Mouse (Mus musculus) c-Kit-positive CD71-positive TER-119-negative erythroid progenitor cells, embryonic 14.5 days (primary cell): Measurements from ENCODE around the gene Crybb3.
"Not testable (repeated sequence)": the region's sequence is repeated elsewhere in the genome, so short reads cannot be mapped to it uniquely, and the experiment has no call there.

Source experiments
- DNase-seq: peaks from one replicate; pipeline ENCODE4 v3.0.0-alpha.2; 2013; ENCODE audit warnings: low read depth

Crybb3 gene

DNA sequence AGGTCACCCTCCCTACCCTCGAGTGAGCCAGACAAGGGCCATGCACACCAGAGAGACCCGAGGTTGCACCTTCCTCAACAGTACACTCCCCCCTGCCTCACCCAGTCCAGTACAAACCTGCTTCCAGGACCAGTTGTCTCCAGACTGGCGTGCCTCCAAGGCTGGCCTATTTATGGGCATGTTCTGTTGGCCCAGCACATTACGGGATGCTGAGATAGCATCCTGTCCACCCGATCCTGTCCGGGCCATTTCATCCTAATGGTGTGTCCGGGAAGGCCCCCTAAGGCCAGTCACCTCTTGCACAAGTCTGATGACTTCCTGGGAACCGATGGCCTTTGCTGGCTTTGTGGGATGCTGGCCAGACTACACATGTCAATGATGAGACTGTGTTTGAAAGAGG lies at the start of gene Crybb3:
Crybb3 (minus strand) TSS at position 146 of the 400 bp plus-strand sequence.
- DNase-seq = no peak

DNA sequence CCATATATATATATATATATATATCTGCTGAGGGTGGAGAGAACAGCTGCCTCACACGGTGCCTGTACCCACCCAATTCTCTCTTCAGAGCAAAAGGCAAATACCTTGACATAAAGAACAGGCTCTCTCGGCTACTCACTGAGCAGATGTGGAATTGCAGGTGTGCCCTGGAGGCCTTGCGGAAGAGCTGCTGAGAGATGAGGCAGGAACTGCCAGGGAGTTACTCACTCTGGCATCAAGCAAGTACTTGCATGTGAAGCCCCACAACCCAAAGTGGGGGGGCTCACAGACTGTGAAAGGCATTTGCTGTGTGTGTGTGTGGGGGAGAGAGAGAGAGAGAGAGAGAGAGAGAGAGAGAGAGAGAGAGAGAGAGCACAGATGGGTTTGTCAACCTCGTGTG lies 47.0 kb upstream of the Crybb3 start:
- no peak for DNase-seq

DNA sequence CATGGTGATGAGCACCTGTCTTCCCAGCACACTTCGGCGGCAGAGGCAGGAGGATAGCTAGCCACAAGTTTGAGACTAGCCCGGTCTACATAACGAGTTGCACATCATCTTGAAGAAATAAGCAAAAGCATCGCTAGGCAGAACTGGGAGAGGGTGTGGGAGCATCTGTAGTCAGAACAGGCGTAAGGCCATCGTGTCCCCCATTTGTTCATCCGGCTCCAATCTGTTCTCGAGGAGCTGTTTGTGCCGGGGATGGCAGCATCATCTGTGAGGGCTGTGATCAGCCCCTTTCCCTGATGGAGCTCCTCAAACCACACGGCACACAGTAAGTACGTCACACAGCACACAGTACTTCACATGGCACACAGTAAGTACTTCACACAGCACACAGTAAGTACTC lies 45.1 kb upstream of the Crybb3 start:
- no peak for DNase-seq

GRCm38 (mm10) chr5:113123693-113124092 lies 42.3 kb upstream of the Crybb3 start:
- DNase-seq = no peak

- no peak for DNase-seq
Measured at GRCm38 (mm10) chr5:113122326-113123054, 41.1 kb upstream of the Crybb3 start.

DNA sequence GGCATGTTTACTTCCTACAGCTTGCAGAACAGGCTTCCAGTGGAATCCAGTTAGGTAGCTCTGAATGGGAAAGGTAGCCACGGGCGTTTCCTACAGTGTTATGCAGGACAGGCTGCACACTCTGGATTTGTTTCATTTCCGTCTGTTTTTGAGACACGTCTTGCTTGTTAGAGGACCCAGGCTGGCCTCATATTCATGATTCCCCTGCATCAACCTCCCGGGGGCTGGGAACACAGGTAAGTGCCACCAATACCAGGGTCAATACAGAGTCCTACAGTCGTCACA lies 40.1 kb upstream of the Crybb3 start:
- DNase-seq = no peak

GRCm38 (mm10) chr5:113120741-113121590 lies 39.6 kb upstream of the Crybb3 start:
- DNase-seq = no peak

GRCm38 (mm10) chr5:113119861-113120465 lies 38.6 kb upstream of the Crybb3 start:
- DNase-seq = no peak

- DNase-seq = no peak
Measured at GRCm38 (mm10) chr5:113119291-113119690, 37.9 kb upstream of the Crybb3 start.

DNA sequence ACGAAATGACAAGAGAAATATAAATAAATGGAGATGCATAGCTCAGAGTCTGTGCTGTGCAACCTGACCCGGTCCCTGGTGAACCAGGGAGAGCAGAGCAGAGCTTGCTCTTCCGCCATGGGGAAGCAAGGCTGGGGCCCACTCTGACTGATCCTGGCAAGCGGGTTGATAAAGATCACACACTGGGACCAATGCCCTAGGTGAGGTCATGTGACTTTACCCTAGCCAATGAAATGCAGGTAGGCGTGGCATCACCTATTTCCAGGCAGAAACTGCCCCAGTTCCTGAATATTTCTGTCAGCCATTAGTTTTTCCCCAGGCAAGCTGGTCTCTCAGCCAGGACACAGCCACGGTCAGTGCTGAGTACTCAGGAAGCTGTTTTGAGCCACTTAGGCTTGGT lies 37.3 kb upstream of the Crybb3 start:
- peak; percentile 71 for DNase-seq

GRCm38 (mm10) chr5:113117361-113117760 lies 36.0 kb upstream of the Crybb3 start:
- no peak for DNase-seq

DNA sequence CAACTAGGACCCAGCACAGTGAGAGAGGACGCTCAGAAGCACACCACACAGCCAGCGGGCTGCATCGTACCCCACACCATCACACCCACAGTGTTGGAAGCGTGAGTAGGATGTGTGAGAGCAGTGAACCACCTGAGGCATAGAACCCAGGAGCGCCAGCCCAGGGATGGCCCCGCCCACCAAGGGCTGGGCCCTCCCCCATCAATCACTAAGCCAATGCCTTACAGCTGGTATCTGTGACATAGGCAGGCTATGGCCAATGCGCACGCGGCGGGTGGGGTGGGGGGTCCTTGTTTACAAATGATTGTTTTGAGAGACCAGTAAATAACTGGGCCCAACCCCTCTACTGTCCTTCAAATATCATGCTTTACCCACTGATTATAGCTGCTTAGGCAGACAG lies 34.5 kb upstream of the Crybb3 start:
- DNase-seq = no peak

DNA sequence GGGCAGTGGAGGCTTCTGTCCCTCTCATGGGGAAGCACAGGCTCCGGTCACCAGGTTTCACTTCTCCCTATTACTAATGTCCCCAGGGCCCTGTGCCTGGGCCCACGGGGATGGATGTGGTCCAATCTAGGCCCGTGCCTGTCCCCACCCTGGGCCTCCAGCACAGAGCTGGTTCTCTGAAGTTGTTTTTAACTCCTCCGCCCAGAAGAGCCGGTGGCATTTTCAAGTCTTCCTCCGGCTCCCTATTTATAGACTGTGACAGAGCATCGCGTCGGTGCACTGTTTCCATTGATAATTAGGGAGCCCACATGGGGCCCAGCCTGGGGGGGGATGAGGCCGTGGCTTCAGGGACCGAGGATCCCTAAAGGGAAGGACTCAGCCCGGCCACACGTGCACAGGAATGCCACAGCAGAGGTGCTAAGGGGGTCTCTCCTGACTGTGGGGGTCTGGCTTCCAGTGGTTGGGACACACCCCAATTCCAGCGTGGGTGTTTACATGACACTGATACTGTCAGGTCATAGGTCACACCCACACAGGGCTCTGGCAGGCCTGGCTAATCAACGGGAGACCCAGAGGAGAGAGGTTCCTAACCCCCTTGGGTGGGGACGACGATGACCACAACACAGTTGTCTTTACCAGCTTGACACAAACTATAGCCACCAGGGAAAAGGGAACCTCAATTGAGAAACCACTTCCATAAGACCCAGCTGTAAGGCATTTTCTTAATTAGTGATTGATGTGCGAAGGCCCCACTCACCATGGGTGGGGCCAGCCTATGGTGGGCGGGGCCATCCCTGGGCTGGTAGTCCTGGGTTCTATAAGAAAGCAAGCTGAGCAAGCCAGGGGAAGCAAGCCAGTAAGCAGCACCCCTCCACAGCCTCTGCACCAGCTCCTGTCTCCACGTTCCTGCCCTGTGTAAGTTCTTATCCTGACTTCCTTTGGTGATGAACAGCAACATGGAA lies 33.2 kb upstream of the Crybb3 start:
- DNase-seq = no peak

DNA sequence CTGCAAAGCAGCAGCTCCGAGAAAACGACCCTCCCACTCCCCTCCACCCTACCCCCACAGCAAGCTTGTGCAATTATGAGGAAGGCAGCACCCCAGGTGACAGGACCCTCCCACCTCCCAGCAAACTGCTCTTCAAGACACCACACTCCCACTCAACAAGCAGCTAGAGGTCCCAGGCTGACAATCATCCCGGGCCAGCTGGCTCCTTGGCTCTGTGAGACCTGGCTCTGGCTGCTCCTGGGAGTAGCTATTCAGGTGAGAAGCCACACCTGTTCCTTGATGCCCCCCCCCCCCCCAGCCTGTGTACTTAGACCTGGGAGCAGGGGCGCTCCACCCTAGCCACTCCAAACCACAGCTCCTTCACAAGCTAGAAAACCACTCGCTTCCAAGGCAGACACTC lies 31.7 kb upstream of the Crybb3 start:
- DNase-seq = no peak

- no peak for DNase-seq
Measured at GRCm38 (mm10) chr5:113111336-113111735, 30.0 kb upstream of the Crybb3 start.

- no peak for DNase-seq
Measured at GRCm38 (mm10) chr5:113110929-113111328, 29.5 kb upstream of the Crybb3 start.

DNA sequence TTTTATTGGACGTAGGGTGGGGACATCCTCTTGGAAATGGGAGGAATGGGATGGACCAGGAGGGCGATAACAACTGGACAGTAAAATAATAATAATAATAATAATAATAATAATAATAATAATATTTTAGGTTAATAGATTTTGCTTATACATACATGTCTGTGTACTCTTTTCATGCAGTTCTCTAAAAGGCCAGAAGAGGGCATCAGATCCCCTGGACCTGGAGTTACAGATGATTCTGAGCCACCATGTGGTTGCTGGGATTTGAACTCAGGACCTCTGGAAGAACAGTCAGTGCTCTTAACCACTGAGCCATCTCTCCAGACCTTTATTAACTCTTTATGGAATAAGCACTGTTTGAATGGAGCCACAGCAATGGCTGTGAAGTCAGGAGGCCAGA lies 28.3 kb upstream of the Crybb3 start:
- not testable (repeated sequence) for DNase-seq

- DNase-seq = no peak
Measured at GRCm38 (mm10) chr5:113108165-113108764, 26.9 kb upstream of the Crybb3 start.

- no peak for DNase-seq
Measured at GRCm38 (mm10) chr5:113107709-113108108, 26.3 kb upstream of the Crybb3 start.

DNA sequence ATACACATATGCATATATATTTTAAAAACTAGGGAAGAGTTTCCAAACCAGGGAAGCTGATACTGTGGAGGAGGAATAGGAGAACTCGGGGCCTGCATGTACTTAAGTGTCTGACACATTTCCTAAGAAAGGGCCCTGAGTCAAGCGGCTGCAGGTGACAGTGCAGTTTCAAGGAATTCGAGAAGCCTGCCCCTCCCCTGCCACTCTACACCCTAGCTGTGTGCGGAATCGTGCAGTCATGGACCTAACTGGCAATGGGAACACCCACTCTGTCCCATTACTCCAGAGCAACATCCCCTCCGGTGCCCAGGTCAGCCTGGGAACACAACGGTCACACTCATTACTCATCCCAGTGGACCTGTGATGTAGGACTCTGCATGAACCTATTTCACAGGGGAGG lies 25.2 kb upstream of the Crybb3 start:
- DNase-seq = no peak

- DNase-seq = no peak
Measured at GRCm38 (mm10) chr5:113105481-113105880, 24.1 kb upstream of the Crybb3 start.

DNA sequence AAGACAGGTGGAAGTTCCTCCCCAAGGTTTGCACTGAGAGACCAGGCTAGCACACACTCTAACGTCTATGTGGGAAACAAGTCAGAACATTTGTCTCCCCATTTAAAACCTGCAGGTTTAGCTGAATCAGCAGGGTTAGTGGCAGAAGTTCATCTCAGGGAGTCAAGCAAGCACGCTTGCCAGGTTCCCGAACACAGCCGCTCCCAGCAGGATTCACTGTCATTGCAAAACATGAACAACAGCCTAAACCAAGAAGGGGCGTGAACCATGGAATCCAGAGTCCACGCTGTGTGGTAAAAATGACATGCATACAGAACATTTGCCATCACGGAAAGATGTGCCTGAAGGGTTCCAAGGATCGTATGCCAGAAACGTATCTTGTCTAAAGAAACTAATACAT lies 23.7 kb upstream of the Crybb3 start:
- no peak for DNase-seq
